Mouse (Mus musculus) CH12.LX (cell line): Measurements from ENCODE around the gene Ring1.

ENCODE experiments used
- CHD1 ChIP-seq: IDR thresholded peaks from 2 replicates; pipeline ENCODE4 v1.6.1; 2012; ENCODE audit warnings: low read depth, low read length, improper control_type of control experiment, inconsistent platforms
- CHD2 ChIP-seq: IDR thresholded peaks from 2 replicates; pipeline ENCODE4 v1.6.1; 2011; ENCODE audit warnings: low read length, improper control_type of control experiment
- CTCF ChIP-seq, 2 experiments: IDR thresholded peaks in 1 of 2; conservative IDR thresholded peaks in 1 of 2; 2 replicates each; pipeline ENCODE4 v1.5.1; 2011 to 2012; ENCODE audit warnings: low read depth in 2 of 2, low read length in 2 of 2, improper control_type of control experiment in 1 of 2, inconsistent platforms in 1 of 2, mild to moderate bottlenecking in 1 of 2, moderate library complexity in 1 of 2
- ELF1 ChIP-seq: IDR thresholded peaks from 2 replicates; pipeline ENCODE4 v1.6.1; 2014; ENCODE audit warnings: low read depth, mild to moderate bottlenecking, inconsistent platforms, low read length, improper control_type of control experiment
- MAFK ChIP-seq: IDR thresholded peaks from 2 replicates; pipeline ENCODE4 v1.6.1; 2011; ENCODE audit warnings: low read length, improper control_type of control experiment; ENCODE audit not compliant: insufficient replicate concordance
- MXI1 ChIP-seq: IDR thresholded peaks from 2 replicates; pipeline ENCODE4 v1.6.1; 2011; ENCODE audit warnings: mild to moderate bottlenecking, low read depth, low read length, improper control_type of control experiment
- POLR2A ChIP-seq: IDR thresholded peaks from 2 replicates; pipeline ENCODE4 v1.6.1; 2011; ENCODE audit warnings: low read depth, mild to moderate bottlenecking, improper control_type of control experiment, low read length
- POLR2AphosphoS2 ChIP-seq: IDR thresholded peaks from 2 replicates; pipeline ENCODE4 v1.6.1; 2011; ENCODE audit warnings: low read depth, low read length, improper control_type of control experiment
- SMC3 ChIP-seq: IDR thresholded peaks from 2 replicates; pipeline ENCODE4 v1.6.1; 2011; ENCODE audit warnings: low read depth, low read length, improper control_type of control experiment

DNA sequence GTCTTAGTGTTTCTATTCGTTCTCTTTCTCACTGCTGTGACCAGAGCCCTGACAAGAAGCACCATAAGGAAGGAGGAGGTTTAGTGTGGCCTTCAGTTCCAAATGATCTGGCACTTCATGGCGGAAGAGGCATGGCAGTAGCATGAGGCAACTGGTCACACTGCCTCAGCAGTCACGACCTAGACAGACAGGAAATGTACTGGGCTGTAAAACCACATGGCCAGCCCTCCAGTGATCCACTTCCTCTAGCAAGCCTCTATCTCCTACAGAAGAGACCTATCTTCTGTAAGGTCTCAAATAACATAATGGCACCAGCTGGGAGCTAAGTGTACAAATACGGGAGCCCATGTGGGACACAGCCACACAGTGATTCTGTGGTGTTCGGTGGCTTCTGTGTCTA lies 47.6 kb upstream of the Ring1 start:
- TF ChIP-seq CTCF (conservative IDR thresholded peaks at IDR 0.05 in 1 of 2, IDR thresholded peaks at IDR 0.05 in 1 of 2; ENCODE audit: low read depth in 2 of 2, low read length in 2 of 2) (no peak), POLR2A (no peak), ELF1 (no peak), SMC3 (no peak), MAFK (no peak), CHD2 (no peak), MXI1 (no peak), CHD1 (no peak), POLR2AphosphoS2 (no peak)
